Mouse (Mus musculus) ES-E14 (cell line): ENCODE data around the gene Olfr221. TPM values are rescaled to one million over a fixed set of nuclear protein-coding genes. Genes with fewer than 3 reads are reported as not detected.
A peak's percentile ranks its signal among the peaks of the same experiment; 100 is the strongest.

Source experiments
- DNase-seq: peaks from one replicate; pipeline ENCODE4 v3.0.0-alpha.2; 2013; ENCODE audit warnings: low read depth, low spot score
- H3K27ac ChIP-seq: 2 replicates; pipeline ENCODE4 v1.5.1; 2012; ENCODE audit warnings: low read depth, mild to moderate bottlenecking, low read length, moderate library complexity, mixed read lengths; ENCODE audit not compliant: poor library complexity, insufficient read depth, severe bottlenecking
- H3K36me3 ChIP-seq: 2 replicates; pipeline ENCODE4 v1.6.1; 2012; ENCODE audit warnings: mild to moderate bottlenecking, low read length, moderate library complexity, mixed read lengths; ENCODE audit not compliant: control insufficient read depth, poor library complexity, insufficient read depth, severe bottlenecking
- H3K4me1 ChIP-seq, 2 experiments: fragments of 150-350 bp in 1 of 2; sonication (generic) in 1 of 2; 2 replicates each; pipeline ENCODE4 v1.6.1; 2012; ENCODE audit warnings: low read length in 2 of 2, mild to moderate bottlenecking in 1 of 2, mixed read lengths in 1 of 2; ENCODE audit not compliant: control insufficient read depth in 2 of 2, insufficient read depth in 2 of 2, poor library complexity in 1 of 2
- H3K4me3 ChIP-seq, 2 experiments: fragments of 150-350 bp in 1 of 2; sonication (generic) in 1 of 2; 2 replicates each; pipeline ENCODE4 v1.5.1; 2012; ENCODE audit warnings: low read length in 2 of 2, low read depth in 1 of 2, mild to moderate bottlenecking in 1 of 2, mixed read lengths in 1 of 2; ENCODE audit not compliant: insufficient read depth in 1 of 2, poor library complexity in 1 of 2, severe bottlenecking in 1 of 2
- H3K9ac ChIP-seq: 2 replicates; pipeline ENCODE4 v1.6.1; 2012; ENCODE audit warnings: low read depth, mild to moderate bottlenecking, low read length, mixed read lengths; ENCODE audit not compliant: poor library complexity, insufficient read depth, severe bottlenecking
- H3K9me3 ChIP-seq: fragments of 150-350 bp; sonication (generic); 2 replicates; pipeline ENCODE4 v1.6.1; 2012; ENCODE audit warnings: low read depth, mild to moderate bottlenecking, low read length; ENCODE audit not compliant: control insufficient read depth, insufficient read depth
- CHD2 ChIP-seq: IDR thresholded peaks from 2 replicates; pipeline ENCODE4 v1.6.1; 2014; ENCODE audit warnings: mild to moderate bottlenecking, low read depth, low read length, inconsistent platforms
- HCFC1 ChIP-seq: IDR thresholded peaks from 2 replicates; pipeline ENCODE4 v1.6.1; 2012; ENCODE audit warnings: low read length, inconsistent platforms, borderline replicate concordance; ENCODE audit not compliant: insufficient read depth
- MAFK ChIP-seq: IDR thresholded peaks from 2 replicates; pipeline ENCODE4 v1.6.1; 2014; ENCODE audit warnings: mild to moderate bottlenecking, low read depth, low read length, inconsistent platforms; ENCODE audit not compliant: insufficient read depth
- ZC3H11A ChIP-seq: IDR thresholded peaks from 2 replicates; pipeline ENCODE4 v1.6.1; 2012; ENCODE audit warnings: low read depth, mild to moderate bottlenecking, inconsistent platforms, low read length, borderline replicate concordance
- ZNF384 ChIP-seq: IDR thresholded peaks from 2 replicates; pipeline ENCODE4 v1.6.1; 2012; ENCODE audit warnings: low read depth, low read length, inconsistent platforms
- in situ Hi-C, 2 experiments: fragments of 600-800 bp; cut with MboI; formaldehyde crosslinking; loops; one replicate each; pipeline ENCODE4 v1.15.1; 2025; ENCODE audit warnings: low sequenced_read_pairs in 2 of 2, inconsistent platforms in 1 of 2; ENCODE audit not compliant: unreplicated experiment in 2 of 2
- total RNA-seq: library from RNA; depleted of rRNA; stranded (reverse); fragments of 300-350 nt; gene quantifications from 2 replicates; pipeline ENCODE4 v1.2.3, GENCODE M21; 2012

The Olfr221 gene
- total RNA-seq, 1 experiment = not detected

DNA sequence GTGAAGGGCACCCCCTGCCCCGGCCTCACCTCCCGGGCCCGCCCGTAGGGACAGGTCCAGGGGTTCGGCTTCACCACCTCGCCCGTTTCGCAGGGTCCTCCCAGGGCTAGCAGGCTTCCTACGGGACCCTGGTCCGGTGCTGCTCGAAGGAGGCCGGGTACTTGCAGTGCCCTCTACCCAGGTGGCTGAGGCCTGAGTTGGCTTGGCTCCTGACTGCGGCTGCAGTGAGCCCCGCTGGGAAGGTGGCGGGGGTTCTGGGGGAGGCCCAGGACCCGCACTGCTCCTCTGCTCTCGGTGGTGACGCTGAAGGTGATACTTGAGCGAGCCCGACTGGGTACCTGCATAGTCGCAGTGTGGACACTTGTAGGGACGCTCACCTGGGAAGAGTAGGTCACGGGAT, 35.5 kb downstream of the Olfr221 start:
- H3K36me3 ChIP-seq = peaks cover 46% of the 10 kb centered on the region
- H3K9me3 ChIP-seq = no peaks in the 10 kb centered on the region
- no peak for TF ChIP-seq ZC3H11A
- no peak for TF ChIP-seq HCFC1
- TF ChIP-seq MAFK = no peak
- TF ChIP-seq ZNF384 = no peak
- no peak for TF ChIP-seq CHD2
- H3K27ac ChIP-seq = no peak overlapping the region
- peaks cover 6 to 14% of the 10 kb centered on the region in 2 experiments; a peak in 3 of 4 replicates for H3K4me1 ChIP-seq
- no peak for DNase-seq
- H3K9ac ChIP-seq = 0 out of 2 replicates have a peak overlapping the region, but pooled peaks have one; percentile 6
- in situ Hi-C loops = loop anchor here in 1 of 2 experiments (25.0 kb wide), 1 partner anchor 94 kb away; the partner anchor contains the start of genes Ndrg2, Rnase13 and Tppp2
- peak overlapping the region in 1 of 2 experiments; percentile 13; a peak in 1 of 4 replicates for H3K4me3 ChIP-seq

DNA sequence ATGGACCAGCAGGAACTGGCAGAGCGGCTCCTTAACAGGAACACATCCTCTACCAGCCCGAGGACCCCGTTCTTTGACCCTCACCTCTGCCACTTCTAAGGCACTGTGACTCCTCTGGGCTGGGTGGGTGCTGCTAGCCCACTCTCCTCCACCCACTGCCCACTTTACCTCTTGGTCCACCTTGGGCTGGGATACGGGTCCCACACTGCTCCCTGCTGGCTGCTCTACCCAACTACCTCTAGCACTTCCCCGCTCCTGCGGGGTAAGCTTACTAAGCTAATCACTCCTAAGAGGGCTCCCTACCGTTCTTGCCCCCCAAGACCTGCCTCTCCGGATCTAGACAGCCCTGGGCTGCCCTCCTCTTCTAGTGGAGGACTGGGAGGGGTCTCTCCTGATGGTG, 36.0 kb downstream of the Olfr221 start:
- Histone ChIP-seq H3K27ac (no peak overlapping the region), H3K36me3 (peaks cover 46% of the 10 kb centered on the region), H3K9ac (no peak overlapping the region), H3K4me3 (peak overlapping the region in 1 of 2 experiments; percentile 13; a peak in 1 of 4 replicates), H3K9me3 (no peaks in the 10 kb centered on the region), H3K4me1 (peaks cover 6 to 12% of the 10 kb centered on the region in 2 experiments; a peak in 3 of 4 replicates)
- TF ChIP-seq MAFK (no peak), CHD2 (no peak), HCFC1 (no peak), ZC3H11A (no peak), ZNF384 (no peak)
- in situ Hi-C loops = loop anchor here in 1 of 2 experiments (25.0 kb wide), 1 partner anchor 94 kb away; the partner anchor contains the start of genes Ndrg2, Rnase13 and Tppp2
- no peak for DNase-seq

DNA sequence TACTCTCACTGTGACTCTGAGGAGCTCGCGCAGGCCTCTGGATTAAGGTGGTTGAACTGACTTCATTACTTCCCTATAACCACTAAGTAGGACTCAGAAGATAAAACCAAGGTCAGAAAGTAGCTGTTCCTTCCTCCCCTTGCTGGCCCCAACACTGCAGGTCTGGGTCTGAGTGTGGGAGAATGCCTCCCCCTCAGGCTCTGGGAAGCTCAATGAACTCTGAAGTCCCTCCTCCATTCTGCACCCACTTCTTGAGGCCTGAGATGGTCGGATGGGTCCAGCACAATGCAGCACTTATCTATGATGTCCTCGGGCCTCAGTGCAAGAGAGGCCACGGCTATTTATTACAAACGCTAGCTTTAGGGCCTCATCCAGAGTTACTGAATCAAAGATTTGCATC, 36.6 kb downstream of the Olfr221 start:
- Histone ChIP-seq H3K4me3 (no peak overlapping the region), H3K36me3 (peaks cover 46% of the 10 kb centered on the region), H3K9ac (no peak overlapping the region), H3K9me3 (no peaks in the 10 kb centered on the region), H3K4me1 (peaks cover 6 to 11% of the 10 kb centered on the region in 2 experiments; a peak in 1 of 4 replicates), H3K27ac (no peak overlapping the region)
- in situ Hi-C loops = loop anchor here in 1 of 2 experiments (25.0 kb wide), 1 partner anchor 93 kb away; the partner anchor contains the start of genes Ndrg2, Rnase13 and Tppp2
- DNase-seq = no peak
- no peak for TF ChIP-seq MAFK
- TF ChIP-seq HCFC1 = no peak
- no peak for TF ChIP-seq CHD2
- no peak for TF ChIP-seq ZNF384
- TF ChIP-seq ZC3H11A = no peak

DNA sequence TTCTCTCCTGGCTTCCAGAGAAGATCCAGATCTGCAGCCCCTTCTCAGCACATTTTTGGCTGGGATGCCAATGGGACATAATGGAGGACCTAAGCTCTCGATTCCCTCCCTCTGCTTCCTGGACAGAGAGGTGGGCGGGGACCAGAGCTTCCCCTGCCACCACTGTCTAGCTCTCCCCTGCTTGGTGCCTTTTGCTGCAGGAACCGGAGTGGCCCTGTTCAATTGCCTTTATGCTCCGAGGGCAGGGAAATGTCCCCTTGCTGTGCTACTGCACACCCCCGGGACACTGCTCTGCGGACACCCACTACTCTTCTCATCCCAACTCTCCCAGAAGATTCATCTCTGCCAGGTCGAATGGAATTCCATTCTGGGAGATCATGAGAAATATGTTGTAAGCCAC, 37.1 kb downstream of the Olfr221 start:
- peaks cover 6 to 11% of the 10 kb centered on the region in 2 experiments; a peak in 1 of 4 replicates for H3K4me1 ChIP-seq
- in situ Hi-C loops = loop anchor here in 1 of 2 experiments (25.0 kb wide), 1 partner anchor 93 kb away; the partner anchor contains the start of genes Ndrg2, Rnase13 and Tppp2

More for the DNA sequence above, 37.1 kb downstream of the Olfr221 start:
- Histone ChIP-seq H3K9me3 (no peaks in the 10 kb centered on the region), H3K4me3 (no peak overlapping the region), H3K9ac (no peak overlapping the region), H3K36me3 (peaks cover 46% of the 10 kb centered on the region), H3K27ac (no peak overlapping the region)
- no peak for TF ChIP-seq ZC3H11A
- TF ChIP-seq ZNF384 = no peak
- no peak for TF ChIP-seq HCFC1
- no peak for TF ChIP-seq CHD2
- TF ChIP-seq MAFK = no peak
- no peak for DNase-seq
